Mouse (Mus musculus) megakaryocyte, embryonic 14.5 days (primary cell): ENCODE measurements at regions not wholly inside any gene's neighbourhood (a gene's known extent, or its start where the extent isn't known, plus 50 kb on each side); places are given as distances from the start of the nearest gene placed in this dataset.

Source experiments
- H3K27me3 ChIP-seq: replicated peaks from 2 replicates; pipeline ENCODE3; 2012; ENCODE audit warnings: inconsistent platforms
- H3K36me3 ChIP-seq: replicated peaks from 2 replicates; pipeline ENCODE3; 2012; ENCODE audit warnings: low read length, inconsistent platforms, mixed read lengths
- H3K4me1 ChIP-seq: 2 replicates; pipeline ENCODE4 v1.6.1; 2012; ENCODE audit warnings: inconsistent platforms
- H3K4me3 ChIP-seq: replicated peaks from 2 replicates; pipeline ENCODE3; 2012; ENCODE audit warnings: moderate library complexity, mild to moderate bottlenecking, inconsistent platforms
- H3K9me3 ChIP-seq: 2 replicates; pipeline ENCODE4 v1.6.1; 2012; ENCODE audit warnings: inconsistent platforms
- FLI1 ChIP-seq: IDR thresholded peaks from 2 replicates; pipeline ENCODE4 v1.6.1; 2012; ENCODE audit warnings: low read length, inconsistent platforms, mixed read lengths
- GATA1 ChIP-seq: IDR thresholded peaks from 3 replicates; pipeline ENCODE4 v1.6.1; 2012; ENCODE audit warnings: mixed read lengths, low read length, inconsistent platforms, borderline replicate concordance

GRCm38 (mm10) chr11:45058658-45059057 lies 441.5 kb downstream of the Ebf1 start:
- Histone ChIP-seq H3K36me3 (no peaks in the 10 kb centered on the region), H3K9me3 (no peaks in the 10 kb centered on the region), H3K4me3 (no peak overlapping the region), H3K4me1 (no peaks in the 10 kb centered on the region), H3K27me3 (no peaks in the 10 kb centered on the region)
- TF ChIP-seq GATA1, result no peak
- no peak for TF ChIP-seq FLI1

GRCm38 (mm10) chr11:45066592-45066991 lies 449.5 kb downstream of the Ebf1 start:
- H3K27me3 ChIP-seq, result no peaks in the 10 kb centered on the region
- H3K9me3 ChIP-seq, result no peaks in the 10 kb centered on the region
- no peaks in the 10 kb centered on the region for H3K36me3 ChIP-seq
- no peak overlapping the region for H3K4me3 ChIP-seq
- TF ChIP-seq FLI1 (no peak), GATA1 (no peak)
- H3K4me1 ChIP-seq, result no peaks in the 10 kb centered on the region

- TF ChIP-seq FLI1 (no peak), GATA1 (no peak)
- no peak overlapping the region for H3K4me3 ChIP-seq
- no peaks in the 10 kb centered on the region for H3K36me3 ChIP-seq
- no peaks in the 10 kb centered on the region for H3K27me3 ChIP-seq
- H3K4me1 ChIP-seq, result no peaks in the 10 kb centered on the region
- no peaks in the 10 kb centered on the region for H3K9me3 ChIP-seq
Observed at GRCm38 (mm10) chr11:45070280-45070679, 453.2 kb downstream of the Ebf1 start.

- H3K9me3 ChIP-seq, result no peaks in the 10 kb centered on the region
- no peaks in the 10 kb centered on the region for H3K4me1 ChIP-seq
- TF ChIP-seq GATA1, result no peak
- TF ChIP-seq FLI1, result no peak
- no peaks in the 10 kb centered on the region for H3K36me3 ChIP-seq
- H3K27me3 ChIP-seq, result no peaks in the 10 kb centered on the region
- H3K4me3 ChIP-seq, result no peak overlapping the region
Observed at GRCm38 (mm10) chr11:45071195-45071594, 454.1 kb downstream of the Ebf1 start.

- Histone ChIP-seq H3K4me3 (no peak overlapping the region), H3K4me1 (no peaks in the 10 kb centered on the region), H3K27me3 (no peaks in the 10 kb centered on the region), H3K9me3 (no peaks in the 10 kb centered on the region), H3K36me3 (no peaks in the 10 kb centered on the region)
- TF ChIP-seq FLI1 (no peak), GATA1 (no peak)
Observed at GRCm38 (mm10) chr11:45084506-45085037, 467.5 kb downstream of the Ebf1 start.

GRCm38 (mm10) chr11:45085145-45085544 lies 468.0 kb downstream of the Ebf1 start:
- no peaks in the 10 kb centered on the region for H3K36me3 ChIP-seq
- TF ChIP-seq GATA1, result no peak
- TF ChIP-seq FLI1, result no peak
- H3K4me3 ChIP-seq, result no peak overlapping the region

GRCm38 (mm10) chr11:45087186-45087915 lies 470.2 kb downstream of the Ebf1 start:
- Histone ChIP-seq H3K4me1 (no peaks in the 10 kb centered on the region), H3K9me3 (no peaks in the 10 kb centered on the region), H3K27me3 (no peaks in the 10 kb centered on the region), H3K4me3 (no peak overlapping the region), H3K36me3 (no peaks in the 10 kb centered on the region)
- TF ChIP-seq GATA1 (no peak), FLI1 (no peak)

More at GRCm38 (mm10) chr11:45085145-45085544, 468.0 kb downstream of the Ebf1 start:
- Histone ChIP-seq H3K9me3 (no peaks in the 10 kb centered on the region), H3K27me3 (no peaks in the 10 kb centered on the region), H3K4me1 (no peaks in the 10 kb centered on the region)

- H3K9me3 ChIP-seq, result no peaks in the 10 kb centered on the region
- no peak overlapping the region for H3K4me3 ChIP-seq
- no peak for TF ChIP-seq GATA1
- no peaks in the 10 kb centered on the region for H3K4me1 ChIP-seq
- no peaks in the 10 kb centered on the region for H3K36me3 ChIP-seq
- H3K27me3 ChIP-seq, result no peaks in the 10 kb centered on the region
Observed at GRCm38 (mm10) chr11:45088286-45088685, 471.2 kb downstream of the Ebf1 start.

- no peaks in the 10 kb centered on the region for H3K27me3 ChIP-seq
- no peaks in the 10 kb centered on the region for H3K9me3 ChIP-seq
- H3K4me3 ChIP-seq, result no peak overlapping the region
- no peaks in the 10 kb centered on the region for H3K36me3 ChIP-seq
- TF ChIP-seq GATA1 (no peak), FLI1 (no peak)
- H3K4me1 ChIP-seq, result no peaks in the 10 kb centered on the region
Observed at GRCm38 (mm10) chr11:45089561-45089960, 472.4 kb downstream of the Ebf1 start.

GRCm38 (mm10) chr11:45103498-45104336 lies 486.6 kb downstream of the Ebf1 start:
- Histone ChIP-seq H3K36me3 (no peaks in the 10 kb centered on the region), H3K4me3 (peak overlapping the region; percentile 17), H3K27me3 (no peaks in the 10 kb centered on the region), H3K4me1 (no peaks in the 10 kb centered on the region), H3K9me3 (peaks cover 7% of the 10 kb centered on the region)
- TF ChIP-seq GATA1, result no peak
- TF ChIP-seq FLI1, result no peak
